Mouse (Mus musculus): ENCODE results near the gene Glrx5. TPM values are rescaled to one million over a fixed set of nuclear protein-coding genes. Genes with fewer than 3 reads are reported as not detected.

Glrx5 gene
- 24.5 and 35.8 TPM in 2 replicates for total RNA-seq (2023)

GRCm38 (mm10) chr12:105032147-105032831 lies at the start of gene Glrx5:
Glrx5 (plus strand) TSS chr12:105032688.

GRCm38 (mm10) chr12:105009370-105010212 lies 22.9 kb upstream of the Glrx5 start, which contains the start of gene Syne3:
Syne3 (minus strand) TSS chr12:105009809.

Other genes starting within 250 kb of the Glrx5 start
- gene Clmn, start 167.6 kb upstream of the Glrx5 start, total RNA-seq (2023), result 0.11 and 0.47 TPM in 2 replicates
- 26.8 and 46.6 TPM in 2 replicates for gene Syne3, start 22.9 kb upstream of the Glrx5 start, total RNA-seq (2023)
- not detected in 2 replicates for gene Tcl1b2, start 113.3 kb downstream of the Glrx5 start, total RNA-seq (2023)
- gene Tcl1b1, start 127.0 kb downstream of the Glrx5 start, total RNA-seq (2023), result not detected in 2 replicates
- not detected in 2 replicates for gene Tcl1b5, start 143.7 kb downstream of the Glrx5 start, total RNA-seq (2023)
- not detected in 2 replicates for gene Tcl1b3, start 158.4 kb downstream of the Glrx5 start, total RNA-seq (2023)
- not detected in 2 replicates for gene Tcl1b4, start 169.3 kb downstream of the Glrx5 start, total RNA-seq (2023)
- gene Tcl1, start 190.1 kb downstream of the Glrx5 start, total RNA-seq (2023), result not detected in 2 replicates

Data from neutrophil, adult 65 days (primary cell).